Mouse (Mus musculus): ENCODE results near the gene Pdcd4.

GRCm38 (mm10) chr19:53862573-53863246 is 29.3 kb upstream of the Pdcd4 start:
- no peak for TF ChIP-seq CTCF (IDR thresholded peaks at IDR 0.05; ENCODE audit: low read depth)
- no peak for TF ChIP-seq EP300 (optimal IDR thresholded peaks at IDR 0.05)
